Mouse (Mus musculus) lung, postnatal 0 days (tissue): ENCODE measurements around the gene Ckap2.

ENCODE experiments used
- CTCF ChIP-seq: IDR thresholded peaks from 2 replicates; pipeline ENCODE4 v1.5.1; 2016; ENCODE audit warnings: antibody characterized with exemption, mild to moderate bottlenecking
- EP300 ChIP-seq: IDR thresholded peaks from 2 replicates; pipeline ENCODE4 v1.6.1; 2016; ENCODE audit warnings: antibody characterized with exemption, mild to moderate bottlenecking, control low read depth

- no peak for TF ChIP-seq EP300
- TF ChIP-seq CTCF: peak; percentile 74
These were observed 19.5 kb downstream of the Ckap2 start, which contains the start of gene Nek3 for GRCm38 (mm10) chr8:22166080-22166603.
